Mouse (Mus musculus) limb, embryonic 15.5 days (tissue): ENCODE measurements around the gene Sdhc. TPM values are rescaled to one million over a fixed set of nuclear protein-coding genes. Genes with fewer than 3 reads are reported as not detected.
"Not testable (repeated sequence)": the region's sequence is repeated elsewhere in the genome, so short reads cannot be mapped to it uniquely, and the experiment has no call there.

Source experiments
- ATAC-seq: fragments of 200-750 bp; cut with Nextera tagmentation; 2 replicates; pipeline ENCODE4 v1.8.0; 2017; ENCODE audit warnings: low read depth, moderate TSS enrichment; ENCODE audit not compliant: insufficient number of reproducible peaks, low FRiP score, low TSS enrichment
- H3K27ac ChIP-seq: fragments of 300-500 bp; sonication (generic); 2 replicates; pipeline ENCODE4 v1.5.1; 2015; ENCODE audit warnings: moderate library complexity, mild to moderate bottlenecking, inconsistent platforms
- H3K27me3 ChIP-seq: fragments of 300-500 bp; sonication (generic); 2 replicates; pipeline ENCODE4 v1.6.1; 2015; ENCODE audit warnings: inconsistent platforms
- H3K36me3 ChIP-seq: fragments of 300-500 bp; sonication (generic); 2 replicates; pipeline ENCODE4 v1.6.1; 2015; ENCODE audit warnings: inconsistent platforms
- H3K4me1 ChIP-seq: fragments of 300-500 bp; sonication (generic); 2 replicates; pipeline ENCODE4 v1.6.1; 2015; ENCODE audit warnings: inconsistent platforms
- H3K4me2 ChIP-seq: fragments of 300-500 bp; sonication (generic); 2 replicates; pipeline ENCODE4 v1.6.1; 2015; ENCODE audit warnings: mild to moderate bottlenecking, inconsistent platforms
- H3K4me3 ChIP-seq: fragments of 300-500 bp; sonication (generic); 2 replicates; pipeline ENCODE4 v1.5.1; 2015; ENCODE audit warnings: mild to moderate bottlenecking, inconsistent platforms
- H3K9ac ChIP-seq: fragments of 300-500 bp; sonication (generic); 2 replicates; pipeline ENCODE4 v1.6.1; 2015; ENCODE audit warnings: inconsistent platforms
- H3K9me3 ChIP-seq: fragments of 300-500 bp; sonication (generic); 2 replicates; pipeline ENCODE4 v1.6.1; 2016; ENCODE audit warnings: inconsistent platforms
- whole genome bisulfite sequencing: fragments of 180-500 bp; shearing (Covaris S2); methylation state at CpG from one replicate; pipeline ENCODE4 v1.1.7; 2015; 5-methylcytosine and 5-hydroxymethylcytosine counted together
- microRNA-seq: library from miRNA; unstranded; fragments of <30 nt; microRNA quantifications from one replicate; pipeline ENCODE4, GENCODE M21; 2016
- polyA plus RNA-seq: library from polyadenylated mRNA; unstranded; fragments of >200 nt; fragmentation: Nextera tagmentation; extraction: Ambion mirVana; gene quantifications from 2 replicates; pipeline ENCODE4 v1.2.1, GENCODE M21; 2015

Sdhc gene
- polyA plus RNA-seq, 1 experiment from 2014 or later: 235 TPM

DNA sequence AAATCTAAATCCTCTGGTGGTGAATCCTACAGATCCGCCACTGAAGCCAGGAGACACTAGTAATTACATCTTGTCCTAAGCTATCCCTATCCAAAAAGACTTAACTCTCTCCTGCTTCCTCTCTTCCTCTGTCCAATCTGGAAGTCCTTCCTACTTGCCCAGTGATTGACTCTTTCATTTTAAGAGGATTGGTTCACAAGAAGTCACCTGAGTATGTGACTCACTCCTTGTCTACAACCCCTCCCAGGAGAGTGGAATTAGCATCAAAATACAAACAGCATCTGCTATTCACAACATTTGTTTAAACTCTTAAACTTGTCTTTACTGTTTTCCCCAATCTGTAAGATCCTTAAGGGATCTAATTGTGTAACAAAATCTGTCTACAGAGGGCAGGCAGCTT is 60.5 kb downstream of the Sdhc start:
- H3K9ac ChIP-seq: no peak overlapping the region
- WGBS: 91% methylated on average over 1 of the region's 1 CpGs
- no peaks in the 10 kb centered on the region for H3K36me3 ChIP-seq
- H3K27me3 ChIP-seq: peaks cover 13% of the 10 kb centered on the region
- no peak overlapping the region for H3K4me3 ChIP-seq
- ATAC-seq: no peak
- no peak overlapping the region for H3K4me2 ChIP-seq
- peaks cover 9% of the 10 kb centered on the region; the same call in 1 of the 2 replicates for H3K4me1 ChIP-seq
- H3K9me3 ChIP-seq: no peaks in the 10 kb centered on the region
- no peak overlapping the region for H3K27ac ChIP-seq

DNA sequence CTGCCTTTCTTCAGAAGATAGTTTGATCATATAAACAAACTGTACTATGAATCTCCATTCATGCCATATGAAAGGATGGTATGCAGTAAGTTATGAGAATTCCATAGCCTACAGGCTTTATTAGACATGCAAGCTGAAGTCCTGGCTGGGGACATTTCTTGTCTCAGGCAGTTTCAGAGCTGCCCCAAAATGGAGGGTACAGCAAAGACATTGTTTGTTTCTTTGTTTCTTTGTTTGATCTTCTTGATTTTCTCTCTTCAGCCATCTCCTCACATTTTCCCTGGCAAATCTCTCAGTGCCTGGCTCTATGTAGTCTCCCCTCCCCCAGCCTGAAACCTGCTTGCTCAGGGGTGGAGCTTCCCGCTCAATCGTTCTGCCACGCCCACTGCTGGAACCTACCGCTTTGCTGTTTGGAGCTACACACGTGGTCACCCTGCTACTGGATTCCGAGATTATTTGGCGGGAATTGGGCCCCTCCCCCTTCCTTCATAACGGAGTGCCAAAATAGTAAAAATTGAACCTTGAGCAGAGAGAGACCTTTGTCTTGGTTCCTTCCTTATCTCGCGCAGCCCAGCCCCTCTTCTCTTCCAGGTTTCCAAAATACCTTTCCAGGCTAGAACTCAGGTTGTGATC is 62.0 kb downstream of the Sdhc start:
- not testable (repeated sequence) for ATAC-seq, H3K4me2 ChIP-seq
- WGBS: 8% methylated on average over 10 of the region's 10 CpGs

GRCm38 (mm10) chr1:171085718-171086117 is 64.7 kb downstream of the Sdhc start:
- no peaks in the 10 kb centered on the region for H3K9me3 ChIP-seq
- no peak for ATAC-seq
- no peaks in the 10 kb centered on the region for H3K36me3 ChIP-seq
- whole genome bisulfite sequencing: under 1% methylated on average over 26 of the region's 26 CpGs
- H3K27ac ChIP-seq: no peak overlapping the region
- H3K9ac ChIP-seq: peak overlapping the region; percentile 39; the same call in 1 of the 2 replicates
- H3K4me1 ChIP-seq: peaks cover 9% of the 10 kb centered on the region; the same call in 1 of the 2 replicates
- peak overlapping the region; percentile 78 for H3K4me2 ChIP-seq
- peaks cover 21% of the 10 kb centered on the region for H3K27me3 ChIP-seq
- peak overlapping the region; percentile 41 for H3K4me3 ChIP-seq

More for the DNA sequence above, 62.0 kb downstream of the Sdhc start:
- not testable (repeated sequence) for H3K36me3 ChIP-seq, H3K9me3 ChIP-seq, H3K4me1 ChIP-seq, H3K27ac ChIP-seq, H3K9ac ChIP-seq, H3K4me3 ChIP-seq
- H3K27me3 ChIP-seq: peaks cover 13% of the 10 kb centered on the region

- not testable (repeated sequence) for H3K4me3 ChIP-seq, H3K4me2 ChIP-seq, H3K9me3 ChIP-seq, H3K36me3 ChIP-seq, H3K9ac ChIP-seq, H3K27ac ChIP-seq, H3K4me1 ChIP-seq
- H3K27me3 ChIP-seq: peaks cover 33% of the 10 kb centered on the region
- WGBS: 37% methylated on average over 12 of the region's 17 CpGs
- ATAC-seq: peak; percentile 18; the same call in 1 of the 2 replicates
Observed at GRCm38 (mm10) chr1:171081512-171082231, 68.7 kb downstream of the Sdhc start.

GRCm38 (mm10) chr1:171079825-171080224 is 70.6 kb downstream of the Sdhc start:
- peaks cover 25% of the 10 kb centered on the region for H3K27me3 ChIP-seq
- not testable (repeated sequence) for H3K9me3 ChIP-seq, H3K4me1 ChIP-seq, H3K4me3 ChIP-seq, H3K36me3 ChIP-seq, H3K4me2 ChIP-seq, H3K9ac ChIP-seq, H3K27ac ChIP-seq
- no CpG with 5 or more reads among the region's 43 CpGs for WGBS
- peak; percentile 32 for ATAC-seq

DNA sequence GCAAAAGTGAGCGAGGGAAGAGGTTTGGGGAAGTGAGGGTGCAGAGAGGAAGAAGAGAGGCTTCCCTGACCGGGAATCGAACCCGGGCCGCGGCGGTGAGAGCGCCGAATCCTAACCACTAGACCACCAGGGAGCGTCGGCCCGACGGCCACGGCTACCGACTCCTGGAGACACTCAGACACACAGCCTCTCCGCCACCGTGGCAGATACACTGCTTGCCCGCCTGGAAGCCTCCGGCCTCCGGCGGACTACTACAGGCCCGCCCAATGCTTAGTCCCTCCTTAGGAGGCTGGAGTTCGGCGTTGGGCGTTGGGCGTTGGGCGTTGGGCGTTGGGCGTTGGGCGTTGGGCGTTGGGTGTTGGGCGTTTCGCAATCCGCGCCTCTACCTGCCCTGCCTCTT is 71.1 kb downstream of the Sdhc start:
- 0% methylated on average over 1 of the region's 35 CpGs for WGBS
- H3K4me3 ChIP-seq, H3K9me3 ChIP-seq, H3K36me3 ChIP-seq, H3K4me2 ChIP-seq, H3K4me1 ChIP-seq, H3K27ac ChIP-seq, H3K9ac ChIP-seq: not testable (repeated sequence)
- peak; percentile 42 for ATAC-seq
- peaks cover 27% of the 10 kb centered on the region for H3K27me3 ChIP-seq

DNA sequence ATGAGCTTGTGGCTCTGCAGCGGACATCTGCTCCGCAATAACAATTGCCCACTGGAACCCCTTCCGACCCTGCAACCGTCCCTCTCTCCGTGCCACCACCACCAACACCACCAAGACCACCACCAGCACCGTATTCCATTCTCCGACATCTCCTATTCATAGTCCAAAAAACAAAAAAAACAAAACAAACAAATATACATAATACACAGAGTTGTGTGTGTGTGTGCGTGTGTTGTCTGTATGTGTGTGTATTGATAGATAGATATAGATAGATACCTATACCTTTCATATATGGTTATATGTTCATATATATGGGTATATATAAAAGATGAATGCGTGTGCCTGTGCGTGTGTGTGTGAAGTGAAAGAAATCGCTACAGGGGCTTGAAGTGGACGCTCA is 72.0 kb downstream of the Sdhc start:
- not testable (repeated sequence) for H3K4me1 ChIP-seq, H3K36me3 ChIP-seq, H3K9ac ChIP-seq, ATAC-seq, H3K27ac ChIP-seq, H3K9me3 ChIP-seq, H3K4me3 ChIP-seq
- Histone ChIP-seq H3K4me2 (peak overlapping the region; percentile 35), H3K27me3 (peaks cover 34% of the 10 kb centered on the region)
- WGBS: 18% methylated on average over 12 of the region's 12 CpGs

GRCm38 (mm10) chr1:171077955-171078354 is 72.4 kb downstream of the Sdhc start:
- H3K36me3 ChIP-seq, H3K4me1 ChIP-seq, H3K9me3 ChIP-seq, H3K9ac ChIP-seq, H3K27ac ChIP-seq: not testable (repeated sequence)
- 4% methylated on average over 17 of the region's 27 CpGs for WGBS
- peak; percentile 19; the same call in 1 of the 2 replicates for ATAC-seq
- peaks cover 34% of the 10 kb centered on the region for H3K27me3 ChIP-seq
- peak overlapping the region; percentile 23; the same call in 1 of the 2 replicates for H3K4me3 ChIP-seq
- peak overlapping the region; percentile 35 for H3K4me2 ChIP-seq

- not testable (repeated sequence) for H3K4me1 ChIP-seq, H3K36me3 ChIP-seq, H3K4me3 ChIP-seq, ATAC-seq, H3K9ac ChIP-seq, H3K9me3 ChIP-seq, H3K27ac ChIP-seq, H3K4me2 ChIP-seq
- 37% methylated on average over 5 of the region's 5 CpGs for WGBS
- peaks cover 34% of the 10 kb centered on the region for H3K27me3 ChIP-seq
Observed at GRCm38 (mm10) chr1:171077192-171077591, 73.2 kb downstream of the Sdhc start.

Small RNA genes within 50 kb of the gene (microRNA-seq; reads per million reads assigned to microRNA genes)
- gene Gm27844: not detected

Other genes with a start within 250 kb of the Sdhc start
- gene Fcrlb, start 237.7 kb downstream of the Sdhc start, polyA plus RNA-seq: 0.14 and 0.15 TPM in 2 replicates
- gene Fcrla, start 223.0 kb downstream of the Sdhc start, polyA plus RNA-seq: 0.22 TPM in 1 of 2 replicates, not detected in the other
- 3.2 and 3.8 TPM in 2 replicates for gene Fcgr2b, start 174.1 kb downstream of the Sdhc start, polyA plus RNA-seq
- 1.0 and 1.1 TPM in 2 replicates for gene Fcgr4, start 131.7 kb downstream of the Sdhc start, polyA plus RNA-seq
- gene Fcgr3, start 85.7 kb downstream of the Sdhc start, polyA plus RNA-seq: 25.9 and 32.2 TPM in 2 replicates
- 1.1 and 2.2 TPM in 2 replicates for gene Cfap126, start 36.7 kb downstream of the Sdhc start, polyA plus RNA-seq
- gene Mpz, start 108 bp upstream of the Sdhc start, polyA plus RNA-seq: 6.8 and 9.3 TPM in 2 replicates
- gene Pcp4l1, start 45.7 kb upstream of the Sdhc start, polyA plus RNA-seq: 5.8 and 7.1 TPM in 2 replicates
- 0.11 and 0.33 TPM in 2 replicates for gene Nr1i3, start 63.4 kb upstream of the Sdhc start, polyA plus RNA-seq
- gene Tomm40l, start 71.9 kb upstream of the Sdhc start, polyA plus RNA-seq: 29.8 and 32.7 TPM in 2 replicates
- gene Apoa2, start 74.5 kb upstream of the Sdhc start, polyA plus RNA-seq: 3.6 and 17.5 TPM in 2 replicates
- 94.7 and 98.6 TPM in 2 replicates for gene Fcer1g, start 83.8 kb upstream of the Sdhc start, polyA plus RNA-seq
- 17.6 and 19.4 TPM in 2 replicates for gene Adamts4, start 99.8 kb upstream of the Sdhc start, polyA plus RNA-seq
- 217 and 252 TPM in 2 replicates for gene Ndufs2, start 100.8 kb upstream of the Sdhc start, polyA plus RNA-seq
- gene B4galt3, start 119.7 kb upstream of the Sdhc start, polyA plus RNA-seq: 63.2 and 69.1 TPM in 2 replicates
- 44.7 and 49.5 TPM in 2 replicates for gene Ppox, start 130.6 kb upstream of the Sdhc start, polyA plus RNA-seq
- 81.5 and 83.1 TPM in 2 replicates for gene Usp21, start 137.4 kb upstream of the Sdhc start, polyA plus RNA-seq
- gene Ufc1, start 144.4 kb upstream of the Sdhc start, polyA plus RNA-seq: 113 and 116 TPM in 2 replicates
- gene Dedd, start 178.5 kb upstream of the Sdhc start, polyA plus RNA-seq: 52.2 and 56.9 TPM in 2 replicates
- 38.8 and 38.9 TPM in 2 replicates for gene Nit1, start 195.0 kb upstream of the Sdhc start, polyA plus RNA-seq
- gene Pfdn2, start 195.1 kb upstream of the Sdhc start, polyA plus RNA-seq: 93.0 and 95.1 TPM in 2 replicates
- gene Klhdc9, start 210.2 kb upstream of the Sdhc start, polyA plus RNA-seq: 1.5 TPM in 2 replicates
- 56.3 and 61.5 TPM in 2 replicates for gene Nectin4, start 219.5 kb upstream of the Sdhc start, polyA plus RNA-seq
- 2.9 and 3.2 TPM in 2 replicates for gene Arhgap30, start 238.4 kb upstream of the Sdhc start, polyA plus RNA-seq